Mouse (Mus musculus) mesoderm, embryonic 11.5 days (tissue): Measurements from ENCODE around the gene Skap1.

Source experiments
- DNase-seq: peaks from one replicate; pipeline ENCODE4 v3.0.0-alpha.2; 2012; ENCODE audit warnings: low read depth, low spot score

Gene Skap1

GRCm38 (mm10) chr11:96746648-96747047, 282.3 kb downstream of the Skap1 start:
- DNase-seq = no peak

GRCm38 (mm10) chr11:96747555-96747954, 283.2 kb downstream of the Skap1 start:
- no peak for DNase-seq

- DNase-seq = no peak
Measured at GRCm38 (mm10) chr11:96755298-96755697, 290.9 kb downstream of the Skap1 start.

- DNase-seq = no peak
Measured at GRCm38 (mm10) chr11:96757421-96757820, 293.0 kb downstream of the Skap1 start.

GRCm38 (mm10) chr11:96758402-96758801, 294.0 kb downstream of the Skap1 start:
- no peak for DNase-seq

- DNase-seq = peak; percentile 51
Measured at GRCm38 (mm10) chr11:96760042-96760441, 295.6 kb downstream of the Skap1 start.

GRCm38 (mm10) chr11:96761984-96762383, 297.6 kb downstream of the Skap1 start:
- DNase-seq = no peak

- no peak for DNase-seq
Measured at GRCm38 (mm10) chr11:96762742-96763470, 298.5 kb downstream of the Skap1 start.

GRCm38 (mm10) chr11:96764511-96765350, 300.3 kb downstream of the Skap1 start:
- no peak for DNase-seq

GRCm38 (mm10) chr11:96765645-96766044, 301.3 kb downstream of the Skap1 start:
- no peak for DNase-seq

- no peak for DNase-seq
Measured at GRCm38 (mm10) chr11:96766555-96766954, 302.2 kb downstream of the Skap1 start.

GRCm38 (mm10) chr11:96767096-96767495, 302.7 kb downstream of the Skap1 start:
- peak; percentile 63 for DNase-seq

GRCm38 (mm10) chr11:96768240-96768639, 303.8 kb downstream of the Skap1 start:
- DNase-seq = no peak

- DNase-seq = no peak
Measured at GRCm38 (mm10) chr11:96771274-96771975, 307.0 kb downstream of the Skap1 start.

- DNase-seq = no peak
Measured at GRCm38 (mm10) chr11:96772413-96772812, 308.0 kb downstream of the Skap1 start.

- DNase-seq = no peak
Measured at GRCm38 (mm10) chr11:96774536-96774935, 310.1 kb downstream of the Skap1 start.

- DNase-seq = no peak
Measured at GRCm38 (mm10) chr11:96775063-96775462, 310.7 kb downstream of the Skap1 start.

GRCm38 (mm10) chr11:96775665-96776064, 311.3 kb downstream of the Skap1 start:
- no peak for DNase-seq

GRCm38 (mm10) chr11:96776068-96776467, 311.7 kb downstream of the Skap1 start:
- no peak for DNase-seq

- DNase-seq = peak; percentile 99
Measured at GRCm38 (mm10) chr11:96776968-96777962, 312.9 kb downstream of the Skap1 start, which contains the start of gene Snx11. Snx11 (minus strand) TSS chr11:96777559.
